Mouse (Mus musculus): ENCODE results near the gene Mall. TPM values are rescaled to one million over a fixed set of nuclear protein-coding genes. Genes with fewer than 3 reads are reported as not detected.

Gene Mall
- total and polyA plus RNA-seq, 3 experiments: 0.11 TPM; not detected in 2

- H3K36me3 ChIP-seq (replicated peaks in 1 of 2; ENCODE audit: control insufficient read depth in 1 of 2, insufficient read depth in 1 of 2, low read length in 1 of 2): peaks cover 0 to 2% of the 10 kb centered on the region in 2 experiments
- no peak for TF ChIP-seq SMC3 (IDR thresholded peaks at IDR 0.05; ENCODE audit: low read depth, low read length)
- TF ChIP-seq GABPA (IDR thresholded peaks at IDR 0.05; ENCODE audit: insufficient replicate concordance, low read depth, low read length): no peak
- TF ChIP-seq CHD2 (IDR thresholded peaks at IDR 0.05; ENCODE audit: low read length): no peak
- TF ChIP-seq MAZ (IDR thresholded peaks at IDR 0.05; ENCODE audit: low read depth, low read length): no peak
- no peak for TF ChIP-seq MEF2A (IDR thresholded peaks at IDR 0.05; ENCODE audit: borderline replicate concordance, low read depth, low read length)
- TF ChIP-seq USF1 (IDR thresholded peaks at IDR 0.05; ENCODE audit: low read depth, low read length): no peak
- TF ChIP-seq ELF1 (IDR thresholded peaks at IDR 0.05; ENCODE audit: low read depth, low read length): no peak
- TF ChIP-seq MAX (IDR thresholded peaks at IDR 0.05; ENCODE audit: low read length): no peak
- no peak for DNase-seq (ENCODE audit: extremely low read depth)
- no peak overlapping the region for H3K9ac ChIP-seq (ENCODE audit: insufficient read depth, low read depth)
- dilution Hi-C loops (cut with MboI; ENCODE audit: extremely low pct_ligation_motif_present, extremely low pct_unique_long_range_greater_than_20kb, low sequenced_read_pairs) (no loop called here), in situ Hi-C loops (cut with MboI; ENCODE audit: low pct_ligation_motif_present, low pct_unique_long_range_greater_than_20kb, low sequenced_read_pairs) (no loop called here)
- no peak overlapping the region for H3K27ac ChIP-seq (ENCODE audit: insufficient read depth, low read depth)
- no peaks in the 10 kb centered on the region for H3K27me3 ChIP-seq (replicated peaks)
- peaks cover 2 to 18% of the 10 kb centered on the region in 2 experiments; a peak in 3 of 4 replicates for H3K4me1 ChIP-seq (ENCODE audit: control insufficient read depth in 1 of 2, insufficient read depth in 2 of 2)
- H3K79me2 ChIP-seq (replicated peaks; ENCODE audit: control insufficient read depth, extremely low read depth, insufficient read depth, poor library complexity, severe bottlenecking): no peaks in the 10 kb centered on the region
- no peak overlapping the region for H3K4me2 ChIP-seq (ENCODE audit: insufficient read depth, low read depth, poor library complexity, severe bottlenecking)
- no peaks in the 10 kb centered on the region for H3K9me3 ChIP-seq (replicated peaks; ENCODE audit: low read length)
- no peak overlapping the region for H3K4me3 ChIP-seq (replicated peaks in 1 of 3; ENCODE audit: low read depth in 2 of 3, low read length in 2 of 3, poor library complexity in 1 of 3)
Measured at GRCm38 (mm10) chr2:127749376-127749775, 19.6 kb upstream of the Mall start.

- Histone ChIP-seq H3K4me1 (ENCODE audit: control insufficient read depth in 1 of 2, insufficient read depth in 2 of 2) (peaks cover 2 to 18% of the 10 kb centered on the region in 2 experiments; a peak in 2 of 4 replicates), H3K27me3 (replicated peaks) (no peaks in the 10 kb centered on the region), H3K4me2 (ENCODE audit: insufficient read depth, low read depth, poor library complexity, severe bottlenecking) (no peak overlapping the region), H3K36me3 (replicated peaks in 1 of 2; ENCODE audit: control insufficient read depth in 1 of 2, insufficient read depth in 1 of 2, low read length in 1 of 2) (peaks cover 0 to 2% of the 10 kb centered on the region in 2 experiments), H3K9ac (ENCODE audit: insufficient read depth, low read depth) (no peak overlapping the region), H3K4me3 (replicated peaks in 1 of 3; ENCODE audit: low read depth in 2 of 3, low read length in 2 of 3, poor library complexity in 1 of 3) (no peak overlapping the region), H3K27ac (ENCODE audit: insufficient read depth, low read depth) (no peak overlapping the region), H3K79me2 (replicated peaks; ENCODE audit: control insufficient read depth, extremely low read depth, insufficient read depth, poor library complexity, severe bottlenecking) (no peaks in the 10 kb centered on the region), H3K9me3 (replicated peaks; ENCODE audit: low read length) (no peaks in the 10 kb centered on the region)
- no peak for DNase-seq (ENCODE audit: extremely low read depth)
- in situ Hi-C loops (cut with MboI; ENCODE audit: low pct_ligation_motif_present, low pct_unique_long_range_greater_than_20kb, low sequenced_read_pairs) (no loop called here), dilution Hi-C loops (cut with MboI; ENCODE audit: extremely low pct_ligation_motif_present, extremely low pct_unique_long_range_greater_than_20kb, low sequenced_read_pairs) (no loop called here)
- TF ChIP-seq ZMIZ1 (IDR thresholded peaks at IDR 0.05; ENCODE audit: low read depth, low read length) (no peak), SIN3A (IDR thresholded peaks at IDR 0.05; ENCODE audit: low read length) (no peak), POLR2A (IDR thresholded peaks at IDR 0.05; ENCODE audit: low read depth, low read length) (no peak)
Measured at GRCm38 (mm10) chr2:127748316-127748715, 18.6 kb upstream of the Mall start.

GRCm38 (mm10) chr2:127742637-127743036 lies 12.9 kb upstream of the Mall start:
- Histone ChIP-seq H3K4me3 (replicated peaks in 1 of 3; ENCODE audit: low read depth in 2 of 3, low read length in 2 of 3, poor library complexity in 1 of 3) (no peak overlapping the region), H3K27ac (ENCODE audit: insufficient read depth, low read depth) (no peak overlapping the region), H3K4me2 (ENCODE audit: insufficient read depth, low read depth, poor library complexity, severe bottlenecking) (no peak overlapping the region), H3K9ac (ENCODE audit: insufficient read depth, low read depth) (no peak overlapping the region), H3K36me3 (replicated peaks in 1 of 2; ENCODE audit: control insufficient read depth in 1 of 2, insufficient read depth in 1 of 2, low read length in 1 of 2) (peaks cover 0 to 2% of the 10 kb centered on the region in 2 experiments), H3K4me1 (ENCODE audit: control insufficient read depth in 1 of 2, insufficient read depth in 2 of 2) (no peaks in the 10 kb centered on the region), H3K27me3 (replicated peaks) (no peaks in the 10 kb centered on the region), H3K79me2 (replicated peaks; ENCODE audit: control insufficient read depth, extremely low read depth, insufficient read depth, poor library complexity, severe bottlenecking) (no peaks in the 10 kb centered on the region), H3K9me3 (replicated peaks; ENCODE audit: low read length) (no peaks in the 10 kb centered on the region)
- TF ChIP-seq MXI1 (IDR thresholded peaks at IDR 0.05; ENCODE audit: low read depth, low read length): no peak
- TF ChIP-seq UBTF (IDR thresholded peaks at IDR 0.05; ENCODE audit: low read depth, low read length): no peak
- TF ChIP-seq HCFC1 (IDR thresholded peaks at IDR 0.05; ENCODE audit: low read depth, low read length): no peak
- TF ChIP-seq KAT2A (IDR thresholded peaks at IDR 0.05; ENCODE audit: insufficient replicate concordance, low read length): no peak
- no peak for TF ChIP-seq CTCF (conservative IDR thresholded peaks at IDR 0.05 in 1 of 2, IDR thresholded peaks at IDR 0.05 in 1 of 2; ENCODE audit: low read depth in 2 of 2, low read length in 2 of 2)
- dilution Hi-C loops (cut with MboI; ENCODE audit: extremely low pct_ligation_motif_present, extremely low pct_unique_long_range_greater_than_20kb, low sequenced_read_pairs): no loop called here
- no peak for DNase-seq (ENCODE audit: extremely low read depth)
- in situ Hi-C loops (cut with MboI; ENCODE audit: low pct_ligation_motif_present, low pct_unique_long_range_greater_than_20kb, low sequenced_read_pairs): no loop called here
